Mouse (Mus musculus) limb, embryonic 13.5 days (tissue): Measurements from ENCODE around the gene A930018P22Rik. TPM values are rescaled to one million over a fixed set of nuclear protein-coding genes. Genes with fewer than 3 reads are reported as not detected.
A peak's percentile ranks its signal among the peaks of the same experiment; 100 is the strongest.

Experiments
- ATAC-seq: fragments of 200-750 bp; cut with Nextera tagmentation; 2 replicates; pipeline ENCODE4 v1.8.0; 2017; ENCODE audit warnings: low read depth, moderate number of reproducible peaks, moderate TSS enrichment; ENCODE audit not compliant: low FRiP score
- H3K27ac ChIP-seq: fragments of 300-500 bp; sonication (generic); 2 replicates; pipeline ENCODE4 v1.5.1; 2015; ENCODE audit warnings: inconsistent platforms, mild to moderate bottlenecking, moderate library complexity
- H3K27me3 ChIP-seq: fragments of 300-500 bp; sonication (generic); 2 replicates; pipeline ENCODE4 v1.6.1; 2015; ENCODE audit warnings: mild to moderate bottlenecking, inconsistent platforms
- H3K36me3 ChIP-seq: fragments of 300-500 bp; sonication (generic); 2 replicates; pipeline ENCODE4 v1.6.1; 2015; ENCODE audit warnings: inconsistent platforms, mild to moderate bottlenecking, moderate library complexity
- H3K4me1 ChIP-seq: fragments of 300-500 bp; sonication (generic); 2 replicates; pipeline ENCODE4 v1.6.1; 2015; ENCODE audit warnings: inconsistent platforms
- H3K4me2 ChIP-seq: fragments of 300-500 bp; sonication (generic); replicated peaks from 2 replicates; pipeline ENCODE4 v1.6.1; 2015; ENCODE audit warnings: inconsistent platforms, mild to moderate bottlenecking, moderate library complexity
- H3K4me3 ChIP-seq: fragments of 300-500 bp; sonication (generic); 2 replicates; pipeline ENCODE4 v1.5.1; 2015; ENCODE audit warnings: moderate library complexity, mild to moderate bottlenecking, inconsistent platforms
- H3K9ac ChIP-seq: fragments of 300-500 bp; sonication (generic); 2 replicates; pipeline ENCODE4 v1.6.1; 2015; ENCODE audit warnings: mild to moderate bottlenecking, inconsistent platforms
- H3K9me3 ChIP-seq: fragments of 300-500 bp; sonication (generic); 2 replicates; pipeline ENCODE4 v1.6.1; 2016; ENCODE audit warnings: inconsistent platforms
- WGBS: fragments of 180-500 bp; shearing (Covaris S2); methylation state at CpG from one replicate; pipeline ENCODE4 v1.1.7; 2015; 5-methylcytosine and 5-hydroxymethylcytosine counted together
- polyA plus RNA-seq: library from polyadenylated mRNA; unstranded; fragments of >200 nt; fragmentation: Nextera tagmentation; extraction: Ambion mirVana; gene quantifications from 2 replicates; pipeline ENCODE4 v1.2.1, GENCODE M21; 2015

The A930018P22Rik gene
- polyA plus RNA-seq, 1 experiment from 2014 or later, result not detected

DNA sequence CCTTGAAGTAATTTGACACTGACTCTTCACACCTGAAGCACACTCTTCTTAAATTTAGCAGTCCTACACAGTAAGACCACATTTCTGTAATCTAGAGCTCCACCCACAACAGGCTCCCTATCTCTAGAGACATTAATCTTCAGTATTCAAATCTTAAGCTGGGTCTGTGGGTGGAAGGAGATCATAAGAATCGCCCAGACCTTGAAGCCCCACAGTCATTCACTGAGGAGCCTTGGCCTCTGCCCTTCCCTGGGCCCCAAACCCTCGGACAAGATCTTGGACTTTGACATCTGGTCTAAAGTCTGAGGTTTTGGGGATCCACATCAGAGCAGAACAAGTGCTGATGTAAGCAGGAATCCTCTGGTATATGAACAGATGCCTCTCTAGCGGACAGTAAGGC is 971 bp downstream of the A930018P22Rik start:
- H3K9me3 ChIP-seq, result no peaks in the 10 kb centered on the region
- ATAC-seq, result no peak
- peaks cover 30% of the 10 kb centered on the region for H3K27me3 ChIP-seq

DNA sequence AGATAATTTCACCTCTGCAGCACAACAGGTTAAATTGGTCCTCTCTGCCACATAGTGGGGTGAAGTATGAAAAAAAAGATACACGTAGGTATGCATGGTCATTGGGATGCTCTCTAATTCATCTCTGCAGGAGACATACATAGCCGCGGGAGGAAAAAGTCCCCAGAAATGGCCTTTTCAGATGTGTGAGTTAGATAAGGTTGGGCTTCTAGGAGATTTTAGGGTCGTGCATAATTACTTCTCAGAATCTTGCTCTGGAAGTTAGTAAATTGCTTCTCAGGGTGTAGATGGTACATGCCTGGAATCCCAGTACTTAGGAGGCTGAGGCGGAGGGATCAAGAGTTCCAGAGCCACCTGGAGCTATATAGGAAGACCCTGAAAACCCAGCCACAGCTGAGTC is 1.5 kb downstream of the A930018P22Rik start:
- Histone ChIP-seq H3K27me3 (peaks cover 30% of the 10 kb centered on the region), H3K4me1 (peaks cover 11% of the 10 kb centered on the region), H3K4me3 (no peak overlapping the region), H3K4me2 (no peak overlapping the region), H3K36me3 (no peaks in the 10 kb centered on the region), H3K9me3 (no peaks in the 10 kb centered on the region), H3K9ac (no peak overlapping the region), H3K27ac (no peak overlapping the region)
- ATAC-seq, result no peak
- WGBS, result 67% methylated on average over 5 of the region's 5 CpGs

More for the DNA sequence above, 971 bp downstream of the A930018P22Rik start:
- H3K27ac ChIP-seq, result no peak overlapping the region
- peaks cover 11% of the 10 kb centered on the region for H3K4me1 ChIP-seq
- H3K36me3 ChIP-seq, result no peaks in the 10 kb centered on the region
- no peak overlapping the region for H3K9ac ChIP-seq
- peak overlapping the region; percentile 68 for H3K4me3 ChIP-seq
- WGBS, result 40% methylated on average over 3 of the region's 3 CpGs
- peak overlapping the region; percentile 98 for H3K4me2 ChIP-seq

DNA sequence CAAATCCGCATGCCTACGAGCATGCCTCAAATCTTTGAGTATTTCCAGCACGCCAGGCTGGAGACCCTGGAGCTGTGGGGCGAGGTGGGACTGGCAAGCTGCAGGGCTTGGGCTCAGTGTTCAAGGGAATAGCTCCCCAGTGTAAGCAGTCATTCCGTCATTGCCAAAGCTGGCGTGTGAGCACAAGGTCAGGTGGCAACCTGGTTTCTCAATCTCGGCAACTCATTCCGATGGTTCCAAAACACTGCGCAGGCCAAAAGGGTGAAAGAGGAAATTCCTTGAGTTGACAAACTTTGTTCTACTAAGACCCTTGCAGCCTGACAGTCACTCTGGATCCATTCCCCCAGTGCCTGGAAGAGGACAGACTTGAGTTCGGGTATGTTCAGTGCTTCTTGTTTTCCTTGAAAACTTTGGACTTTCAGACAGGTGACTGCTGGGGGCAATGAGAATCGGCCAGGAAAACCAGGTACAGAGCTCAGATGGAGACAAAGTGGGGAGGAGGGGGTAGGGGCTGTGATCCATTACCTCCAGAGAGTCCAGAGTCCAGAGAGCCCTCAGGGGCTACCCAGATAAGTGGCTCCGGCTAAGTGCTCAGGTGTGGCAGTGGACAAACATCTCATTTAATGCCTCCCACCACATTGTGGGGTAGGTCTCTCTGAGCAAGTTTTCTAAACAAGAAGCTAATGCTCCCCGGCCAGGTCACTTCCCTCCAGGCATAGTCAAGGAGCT is 6.4 kb downstream of the A930018P22Rik start:
- WGBS, result 81% methylated on average over 13 of the region's 13 CpGs
- H3K36me3 ChIP-seq, result no peaks in the 10 kb centered on the region
- H3K9me3 ChIP-seq, result no peaks in the 10 kb centered on the region
- H3K4me1 ChIP-seq, result no peaks in the 10 kb centered on the region
- H3K27me3 ChIP-seq, result peaks cover 24% of the 10 kb centered on the region
- H3K27ac ChIP-seq, result no peak overlapping the region
- H3K9ac ChIP-seq, result no peak overlapping the region
- H3K4me2 ChIP-seq, result no peak overlapping the region
- H3K4me3 ChIP-seq, result no peak overlapping the region
- ATAC-seq, result no peak

DNA sequence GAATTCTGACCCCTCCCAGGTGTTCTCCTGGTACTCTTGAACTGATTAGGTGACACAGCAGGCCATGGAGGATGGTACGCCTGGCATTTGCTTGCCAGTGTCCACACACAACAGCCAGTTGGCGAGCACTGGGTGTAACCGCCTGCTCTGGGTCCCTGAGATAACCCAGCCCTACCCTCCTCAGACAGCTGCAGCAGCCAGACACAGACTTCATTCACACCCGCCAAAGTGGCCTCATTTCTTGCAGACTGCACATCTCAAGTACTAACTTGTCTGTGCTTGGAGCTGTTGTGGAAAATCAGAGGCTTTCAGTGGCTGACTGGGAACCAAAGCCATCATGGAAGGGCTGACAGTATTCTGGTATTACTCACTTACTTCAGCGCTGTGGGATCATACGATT is 7.6 kb downstream of the A930018P22Rik start:
- H3K4me2 ChIP-seq, result no peak overlapping the region
- H3K27ac ChIP-seq, result no peak overlapping the region
- H3K36me3 ChIP-seq, result no peaks in the 10 kb centered on the region
- H3K4me3 ChIP-seq, result no peak overlapping the region
- ATAC-seq, result no peak
- peaks cover 14% of the 10 kb centered on the region for H3K27me3 ChIP-seq
- no peaks in the 10 kb centered on the region for H3K4me1 ChIP-seq
- WGBS, result 72% methylated on average over 6 of the region's 6 CpGs
- H3K9me3 ChIP-seq, result no peaks in the 10 kb centered on the region
- H3K9ac ChIP-seq, result no peak overlapping the region

DNA sequence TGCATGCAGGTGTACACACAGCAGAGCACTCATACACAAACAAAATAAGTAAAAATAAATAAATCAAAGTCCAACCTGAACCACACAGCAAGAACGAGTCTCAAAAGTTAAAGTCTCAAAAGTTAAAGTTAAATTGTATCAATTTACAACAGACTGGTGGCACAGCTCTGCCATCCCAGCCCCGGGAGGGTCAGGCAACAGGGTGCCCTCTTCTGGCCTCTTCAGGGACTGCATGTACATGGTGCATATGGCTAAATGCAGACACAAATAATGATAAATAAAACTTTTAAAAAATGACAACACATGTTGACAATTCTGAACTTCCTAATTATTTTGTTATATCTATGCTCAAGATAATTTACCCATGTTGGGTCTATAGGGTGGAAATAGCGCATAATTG is 8.4 kb downstream of the A930018P22Rik start:
- no peak overlapping the region for H3K9ac ChIP-seq
- no peaks in the 10 kb centered on the region for H3K4me1 ChIP-seq
- no peak overlapping the region for H3K27ac ChIP-seq
- no peak overlapping the region for H3K4me2 ChIP-seq
- ATAC-seq, result no peak
- H3K27me3 ChIP-seq, result peaks cover 7% of the 10 kb centered on the region
- WGBS, result 59% methylated on average over 3 of the region's 3 CpGs
- H3K4me3 ChIP-seq, result no peak overlapping the region
- H3K9me3 ChIP-seq, result no peaks in the 10 kb centered on the region
- no peaks in the 10 kb centered on the region for H3K36me3 ChIP-seq

DNA sequence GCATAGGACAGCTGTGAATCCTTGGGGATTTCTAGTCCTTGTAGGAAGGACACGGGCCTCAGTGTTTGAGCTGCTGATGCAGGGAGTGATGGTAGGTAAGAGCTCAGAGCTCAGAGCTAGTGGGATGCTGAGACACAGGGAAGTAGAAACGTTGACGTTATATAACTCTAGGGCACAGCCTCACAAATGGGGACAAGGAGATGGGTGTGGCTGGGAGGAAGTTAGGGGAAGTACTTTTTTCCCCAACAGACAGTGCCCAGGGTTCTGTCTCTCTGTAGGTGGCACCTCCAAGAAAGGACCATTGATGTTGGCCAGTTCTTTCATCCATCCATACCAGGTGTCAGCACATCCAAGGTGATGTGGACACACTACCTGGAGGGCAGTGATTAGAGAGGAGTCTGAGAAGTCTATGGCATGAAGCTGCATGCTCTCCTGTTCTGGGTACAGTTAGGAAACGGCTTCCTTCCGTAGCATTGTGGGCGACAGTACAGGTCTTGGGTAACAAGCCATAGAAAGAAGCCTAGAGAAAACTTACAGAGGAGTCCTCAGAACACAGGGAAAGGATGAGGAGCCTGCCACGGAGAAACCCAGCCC is 9.8 kb downstream of the A930018P22Rik start:
- H3K27me3 ChIP-seq, result peaks cover under 1% of the 10 kb centered on the region; the same call in 1 of the 2 replicates
- H3K36me3 ChIP-seq, result no peaks in the 10 kb centered on the region
- H3K27ac ChIP-seq, result no peak overlapping the region
- no peak overlapping the region for H3K4me2 ChIP-seq
- no peaks in the 10 kb centered on the region for H3K9me3 ChIP-seq
- no peak for ATAC-seq
- no peak overlapping the region for H3K9ac ChIP-seq
- H3K4me1 ChIP-seq, result no peaks in the 10 kb centered on the region
- no peak overlapping the region for H3K4me3 ChIP-seq
- WGBS, result 77% methylated on average over 7 of the region's 7 CpGs

DNA sequence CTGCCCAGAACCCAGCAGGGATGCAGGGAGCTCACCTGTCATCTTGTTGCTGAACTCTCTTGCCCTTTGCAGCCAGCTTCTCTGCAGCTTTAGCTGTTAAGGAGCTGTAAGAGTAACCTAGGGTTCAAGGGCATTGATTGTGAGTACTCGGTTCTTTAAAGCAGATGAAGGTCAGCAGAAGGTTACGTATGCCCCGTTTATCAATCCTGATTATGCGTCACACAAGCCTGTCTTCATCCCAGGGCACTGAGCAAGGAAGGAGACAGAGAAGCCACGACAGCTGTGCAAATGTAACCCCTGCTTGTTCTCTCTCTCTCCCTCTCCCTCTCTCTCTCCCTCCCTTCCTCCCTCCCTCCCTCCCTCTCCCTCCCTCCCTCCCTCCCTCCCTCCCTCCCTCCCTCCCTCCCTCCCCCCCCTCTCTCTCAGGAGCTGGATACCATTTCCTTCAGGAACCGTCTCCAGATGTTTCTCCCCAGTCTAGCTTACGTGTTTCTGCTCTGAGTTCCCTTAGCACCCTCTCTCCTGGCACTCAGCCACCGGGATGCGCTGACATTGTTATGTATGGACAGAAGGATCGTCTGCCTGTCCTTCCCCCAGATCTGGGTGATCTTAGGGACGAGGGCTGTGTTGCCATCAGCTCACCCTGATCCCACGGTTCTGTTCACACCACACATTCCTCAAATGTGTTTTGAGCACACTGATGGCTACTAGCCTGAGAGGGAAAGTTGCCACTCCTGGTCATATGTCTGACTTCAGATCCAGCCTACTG is 10.7 kb downstream of the A930018P22Rik start:
- H3K36me3 ChIP-seq, result no peaks in the 10 kb centered on the region
- no peak overlapping the region for H3K4me2 ChIP-seq
- no peak for ATAC-seq
- H3K27me3 ChIP-seq, result no peaks in the 10 kb centered on the region
- no peak overlapping the region for H3K9ac ChIP-seq
- H3K27ac ChIP-seq, result no peak overlapping the region
- WGBS, result 33% methylated on average over 12 of the region's 12 CpGs
- no peaks in the 10 kb centered on the region for H3K4me1 ChIP-seq
- no peaks in the 10 kb centered on the region for H3K9me3 ChIP-seq
- no peak overlapping the region for H3K4me3 ChIP-seq

DNA sequence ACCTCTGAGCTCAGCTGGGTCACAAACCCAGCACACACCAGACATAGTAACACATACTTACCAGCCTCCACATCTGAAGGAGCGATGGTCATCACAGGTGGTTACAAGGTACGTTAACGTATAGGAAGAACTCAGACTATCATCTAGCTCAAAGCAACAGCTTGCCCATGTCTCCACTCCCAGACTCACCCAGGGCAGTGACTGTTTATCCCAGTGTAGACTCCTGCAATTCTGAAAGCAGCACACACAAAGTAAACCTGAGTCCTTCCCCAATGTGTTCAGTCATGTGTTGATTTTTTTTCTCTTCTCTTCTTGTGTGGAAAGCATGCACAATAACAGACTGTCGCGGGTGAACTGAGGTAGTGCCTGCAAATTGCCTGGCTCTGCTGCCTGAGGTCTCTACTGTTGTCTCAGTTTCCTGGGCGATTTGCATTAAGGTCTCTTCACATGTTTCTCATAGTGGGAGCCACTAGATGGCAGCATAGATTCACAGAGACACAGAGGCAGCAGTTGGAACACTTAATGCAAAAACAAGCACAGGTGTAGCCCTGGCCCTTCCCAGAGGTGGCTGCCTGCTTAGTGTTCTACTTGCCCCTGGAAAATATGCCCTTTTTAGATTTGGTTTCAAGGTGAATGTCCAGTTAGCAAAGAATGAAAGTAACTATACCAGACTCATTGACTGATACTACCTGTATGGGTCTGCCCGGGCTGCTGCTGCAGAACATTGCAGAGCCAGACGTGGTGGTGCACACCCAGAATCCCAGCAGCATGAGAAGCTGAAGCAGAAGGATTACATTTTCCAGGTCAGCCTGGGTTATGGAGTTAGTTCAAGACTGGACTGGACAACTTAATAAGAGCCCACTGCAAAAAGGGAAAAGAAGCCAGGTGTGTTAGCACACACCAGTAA is 11.8 kb downstream of the A930018P22Rik start:
- ATAC-seq, result peak; percentile 68; the same call in 1 of the 2 replicates
- Histone ChIP-seq H3K4me2 (no peak overlapping the region), H3K4me3 (no peak overlapping the region), H3K27ac (no peak overlapping the region), H3K27me3 (no peaks in the 10 kb centered on the region), H3K9me3 (no peaks in the 10 kb centered on the region), H3K36me3 (no peaks in the 10 kb centered on the region), H3K4me1 (no peaks in the 10 kb centered on the region), H3K9ac (no peak overlapping the region)
- 44% methylated on average over 8 of the region's 8 CpGs for WGBS

DNA sequence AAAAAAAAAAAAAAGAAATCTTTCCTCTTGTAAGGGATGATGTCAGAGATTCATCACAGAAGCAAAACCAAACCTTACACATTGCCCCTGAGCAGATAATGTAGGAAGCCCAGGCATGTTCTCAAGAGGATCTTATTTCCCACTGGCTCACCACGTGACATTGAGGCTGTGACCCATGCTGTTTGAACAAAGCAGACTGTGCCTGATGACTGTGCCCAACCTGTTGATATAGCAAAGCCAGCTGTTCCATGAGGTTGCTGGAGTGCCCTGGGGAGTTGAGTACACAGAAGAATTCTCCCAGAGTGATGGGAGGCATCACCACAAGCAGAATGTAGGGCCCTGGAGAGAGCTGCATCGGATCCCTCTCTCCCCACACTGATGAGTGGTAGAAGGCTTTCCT is 13.4 kb downstream of the A930018P22Rik start:
- 70% methylated on average over 2 of the region's 2 CpGs for WGBS
- Histone ChIP-seq H3K27me3 (no peaks in the 10 kb centered on the region), H3K27ac (no peak overlapping the region), H3K9me3 (no peaks in the 10 kb centered on the region), H3K4me2 (no peak overlapping the region), H3K4me1 (no peaks in the 10 kb centered on the region), H3K36me3 (no peaks in the 10 kb centered on the region), H3K4me3 (no peak overlapping the region), H3K9ac (no peak overlapping the region)
- ATAC-seq, result no peak

DNA sequence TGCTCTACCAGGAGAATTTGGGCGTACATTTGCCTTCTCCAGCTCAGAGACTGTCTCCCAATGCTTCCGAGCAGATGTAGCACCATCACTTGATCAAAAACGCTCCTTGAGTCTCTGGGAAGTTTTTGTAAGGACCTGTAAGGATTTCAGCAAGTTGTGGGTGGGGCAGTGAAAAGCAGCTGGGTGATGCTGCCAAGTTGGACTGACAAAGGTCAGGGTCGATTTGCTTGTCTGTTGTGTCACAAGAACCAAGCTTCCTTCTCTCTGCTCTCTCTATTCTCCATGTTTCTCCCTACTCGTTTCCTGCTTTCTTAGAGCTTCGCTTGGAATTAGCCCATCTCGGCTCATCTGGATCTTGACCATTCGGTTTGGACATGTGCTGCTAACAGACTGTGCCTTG is 19.6 kb downstream of the A930018P22Rik start:
- no peak overlapping the region for H3K9ac ChIP-seq
- H3K4me2 ChIP-seq, result no peak overlapping the region
- no peaks in the 10 kb centered on the region for H3K4me1 ChIP-seq
- H3K27me3 ChIP-seq, result no peaks in the 10 kb centered on the region; the same call in 1 of the 2 replicates
- H3K36me3 ChIP-seq, result no peaks in the 10 kb centered on the region
- no peak overlapping the region for H3K4me3 ChIP-seq
- H3K27ac ChIP-seq, result no peak overlapping the region
- WGBS, result 90% methylated on average over 8 of the region's 8 CpGs
- no peak for ATAC-seq
- no peaks in the 10 kb centered on the region for H3K9me3 ChIP-seq

DNA sequence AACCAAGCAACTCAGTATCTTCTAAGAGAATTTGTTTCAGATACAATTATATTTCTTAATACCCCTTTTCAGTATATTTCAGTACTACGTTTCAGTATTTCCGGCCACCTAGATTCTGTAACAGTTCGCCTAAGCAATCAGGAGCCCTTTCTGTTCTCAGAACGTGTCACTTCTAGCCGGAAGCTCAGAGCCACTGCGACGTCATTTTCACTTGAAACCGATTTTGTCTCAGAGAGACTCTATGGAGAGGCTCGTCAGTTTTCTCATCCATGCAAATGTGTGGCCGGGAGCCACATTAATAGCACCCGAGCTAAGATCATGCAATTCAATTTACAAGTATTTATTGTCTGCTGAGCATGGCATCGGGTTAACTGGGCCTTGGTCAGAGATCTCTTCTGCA is 21.4 kb downstream of the A930018P22Rik start:
- no peak overlapping the region for H3K27ac ChIP-seq
- H3K4me3 ChIP-seq, result no peak overlapping the region
- no peak overlapping the region for H3K4me2 ChIP-seq
- no peak overlapping the region for H3K9ac ChIP-seq
- WGBS, result 88% methylated on average over 12 of the region's 12 CpGs
- H3K9me3 ChIP-seq, result no peaks in the 10 kb centered on the region
- no peaks in the 10 kb centered on the region for H3K36me3 ChIP-seq
- 0 out of 2 replicates have a peak, but pooled peaks cover 6% of the 10 kb centered on the region for H3K4me1 ChIP-seq
- no peak for ATAC-seq
- H3K27me3 ChIP-seq, result no peaks in the 10 kb centered on the region; the same call in 1 of the 2 replicates
